Mouse (Mus musculus): ENCODE measurements at regions not wholly inside any gene's neighbourhood (a gene's known extent, or its start where the extent isn't known, plus 50 kb on each side); places are given as distances from the start of the nearest gene placed in this dataset.

DNA sequence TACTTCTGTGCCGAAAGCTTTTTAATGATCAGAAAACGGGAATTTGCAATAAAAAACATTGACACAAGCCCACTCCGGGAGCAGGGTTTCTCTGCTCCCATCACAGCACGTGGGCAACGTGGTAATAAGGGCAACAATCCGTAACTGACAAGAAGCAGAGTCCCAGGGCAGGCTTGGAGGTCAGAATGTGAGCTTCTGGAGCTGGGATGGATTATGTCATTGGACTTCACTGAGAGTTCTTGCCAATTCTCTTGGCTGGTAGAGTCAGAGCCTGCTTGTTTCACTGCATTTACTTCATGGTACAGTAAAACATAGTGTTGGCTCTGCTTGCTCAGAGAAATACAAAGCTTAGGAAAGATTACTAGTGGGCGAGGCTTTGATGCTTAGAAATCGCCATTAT, 252.7 kb downstream of the Lmo4 start:
- ATAC-seq (replicated peaks; ENCODE audit: low FRiP score, poor library complexity, severe bottlenecking) = no peak

DNA sequence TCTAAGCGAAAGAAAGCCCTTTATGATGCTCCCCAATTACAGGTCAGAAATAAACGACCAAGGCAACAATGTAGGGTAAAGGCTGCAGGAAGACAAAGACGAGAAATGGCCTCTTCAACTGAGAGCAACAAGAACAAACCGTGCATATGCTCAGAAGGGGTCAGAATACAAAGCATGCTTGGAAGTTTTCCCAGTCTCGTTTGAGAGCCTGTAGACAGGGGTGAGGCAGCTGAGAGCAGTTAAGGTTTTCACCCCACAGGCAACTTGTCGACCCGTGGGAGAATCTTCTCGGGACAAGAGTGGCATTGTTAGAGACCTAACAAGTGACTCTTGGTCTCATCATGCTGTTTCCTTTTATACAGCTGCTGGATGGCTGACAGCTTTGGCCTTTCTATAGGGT, 255.4 kb downstream of the Lmo4 start:
- ATAC-seq (replicated peaks; ENCODE audit: low FRiP score, poor library complexity, severe bottlenecking) = no peak

DNA sequence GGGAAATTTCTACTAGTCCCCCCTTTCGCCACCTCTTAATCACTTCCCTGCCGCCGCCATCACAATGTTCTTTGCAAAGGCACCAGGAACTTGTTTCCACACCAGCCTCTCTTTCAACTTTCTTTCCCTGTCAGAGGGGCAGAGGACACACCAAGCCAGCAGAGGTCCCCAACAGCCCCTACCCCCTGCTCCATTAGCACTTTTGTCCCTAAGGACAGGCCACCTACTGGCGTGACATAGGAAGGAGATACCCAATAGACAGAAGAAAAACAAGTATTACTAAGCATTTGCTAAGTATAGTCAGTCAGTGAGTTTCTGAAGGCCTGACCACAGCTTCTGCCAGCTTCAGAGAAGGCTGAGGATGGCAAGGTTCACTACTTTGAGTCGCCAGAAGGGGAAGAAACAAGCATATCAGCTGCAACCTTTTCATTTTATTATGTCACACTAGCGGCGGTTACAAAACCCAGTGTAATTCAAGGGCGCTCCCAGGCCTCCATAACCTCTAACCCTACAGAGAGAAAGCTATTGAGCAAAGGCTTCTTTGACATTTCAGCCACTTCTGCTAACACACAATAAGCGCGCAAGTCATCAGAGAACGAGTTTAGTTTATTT, 255.9 kb downstream of the Lmo4 start:
- ATAC-seq (replicated peaks; ENCODE audit: low FRiP score, poor library complexity, severe bottlenecking) = no peak

DNA sequence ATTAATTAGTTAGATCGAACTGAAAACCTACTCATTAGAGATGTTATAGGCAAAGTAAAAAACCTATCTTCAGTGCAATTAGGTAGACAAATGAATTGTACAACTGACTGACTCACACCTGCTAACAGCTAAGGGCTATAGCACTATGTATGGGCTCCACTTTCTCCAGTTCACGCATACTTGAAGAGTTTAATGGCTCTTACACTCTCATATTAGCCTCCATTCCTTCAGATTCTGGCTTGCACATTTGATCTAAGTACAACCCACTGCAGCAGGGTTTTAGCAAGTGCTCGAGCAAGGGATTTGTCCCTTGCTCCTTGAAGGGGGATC, 257.1 kb downstream of the Lmo4 start:
- ATAC-seq (replicated peaks; ENCODE audit: low FRiP score, poor library complexity, severe bottlenecking) = no peak

DNA sequence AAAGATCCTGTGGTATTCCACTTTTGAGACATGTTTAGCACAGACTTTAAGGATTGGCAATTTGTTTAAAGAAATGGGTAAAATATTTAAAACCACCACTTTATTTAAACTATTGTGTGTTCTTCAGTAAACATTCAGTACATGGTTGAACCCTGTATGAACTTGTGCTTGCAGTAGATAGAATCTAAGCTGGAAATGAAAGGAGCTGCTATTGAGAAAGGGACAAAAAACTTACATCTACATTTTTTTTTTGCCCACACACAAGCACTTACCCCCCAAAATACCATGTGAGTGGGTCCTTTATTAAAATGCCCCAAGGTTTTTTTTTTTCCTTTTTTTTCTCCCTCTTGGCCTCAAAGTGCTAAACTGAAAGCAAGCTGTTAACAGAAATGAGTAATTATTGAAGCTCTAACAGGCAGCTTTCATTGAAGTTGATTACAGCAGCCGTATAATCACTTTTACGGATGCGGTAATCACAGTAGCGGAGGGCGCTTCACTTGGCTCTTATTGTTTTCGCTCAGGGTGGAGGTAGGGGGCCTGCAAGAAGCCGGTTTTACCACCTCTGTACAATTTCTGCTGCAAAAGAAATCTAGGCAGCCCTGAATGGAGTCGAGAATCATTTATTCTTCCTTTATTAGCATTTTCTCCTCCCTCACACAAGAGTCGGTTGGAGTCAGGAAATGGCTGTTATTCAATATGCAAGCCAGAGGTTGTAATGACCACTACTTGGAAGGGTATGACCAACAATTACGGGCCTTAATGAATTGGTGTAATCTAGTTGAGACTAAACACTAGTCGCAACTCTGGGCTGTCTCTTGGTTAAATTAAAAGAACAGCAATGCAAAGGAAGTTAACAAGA, 257.7 kb downstream of the Lmo4 start:
- ATAC-seq (replicated peaks; ENCODE audit: low FRiP score, poor library complexity, severe bottlenecking) = no peak

DNA sequence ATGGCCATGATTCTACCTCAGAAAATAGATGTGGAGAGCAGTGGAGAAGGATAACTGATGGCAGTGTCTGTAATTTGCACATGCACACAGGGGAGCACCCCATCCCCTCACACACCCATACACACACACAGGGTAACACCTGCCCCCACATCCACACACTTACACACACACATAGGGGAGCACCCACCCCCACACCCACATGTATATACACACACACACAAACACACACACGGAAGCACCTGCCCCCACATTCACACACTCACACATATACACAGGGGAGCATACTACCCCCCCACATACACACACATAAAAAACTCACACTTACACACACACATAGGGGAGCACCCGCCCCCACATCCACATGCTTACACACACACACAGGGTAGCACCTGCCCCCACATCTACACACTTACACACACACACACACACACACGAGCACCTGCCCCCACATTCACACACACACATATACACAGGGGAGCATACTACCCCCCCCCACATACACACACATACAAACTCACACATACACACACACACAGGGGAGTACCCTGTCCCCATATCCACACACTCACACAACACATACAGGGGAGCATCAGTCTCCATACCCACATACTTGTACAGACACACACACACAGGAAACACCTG, 265.8 kb downstream of the Lmo4 start:
- ATAC-seq (replicated peaks; ENCODE audit: low FRiP score, poor library complexity, severe bottlenecking) = no peak

DNA sequence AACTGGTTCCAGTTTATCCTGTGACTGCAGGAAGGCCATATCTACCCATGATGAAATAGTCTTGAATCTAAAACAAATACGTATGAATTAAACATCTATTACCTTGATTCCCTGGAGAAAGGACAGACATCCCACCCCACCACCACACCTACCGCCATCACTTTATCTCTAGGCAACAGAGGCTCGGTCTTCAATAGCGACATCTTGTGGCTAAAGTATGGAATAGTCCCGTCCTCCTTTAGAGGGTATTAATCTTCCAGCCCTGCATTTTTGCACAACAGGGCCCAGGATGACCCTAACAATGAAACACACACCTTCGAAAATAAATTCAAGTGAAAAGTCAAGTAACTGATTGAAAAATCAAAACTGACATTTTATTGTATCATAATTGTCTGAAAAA, 279.7 kb downstream of the Lmo4 start:
- no peak for ATAC-seq (replicated peaks; ENCODE audit: low FRiP score, poor library complexity, severe bottlenecking)

DNA sequence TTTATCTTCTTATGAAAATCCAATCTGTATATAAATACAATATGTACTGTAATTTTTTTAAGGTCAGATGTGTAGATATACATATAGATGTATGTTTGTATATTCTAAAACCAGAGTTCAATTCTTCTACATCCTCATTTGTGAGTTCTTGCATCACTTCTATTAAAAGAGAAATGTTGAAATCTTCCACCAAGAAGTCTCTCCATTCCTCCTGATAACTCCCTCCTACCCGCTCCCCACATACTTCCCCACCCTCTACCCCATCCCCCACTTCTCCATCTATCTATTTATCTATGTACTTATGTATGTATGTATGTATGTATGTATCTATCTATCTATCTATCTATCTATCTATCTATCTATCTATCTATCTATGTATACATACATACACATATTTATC, 285.3 kb downstream of the Lmo4 start:
- ATAC-seq (replicated peaks; ENCODE audit: low FRiP score, poor library complexity, severe bottlenecking) = no peak

DNA sequence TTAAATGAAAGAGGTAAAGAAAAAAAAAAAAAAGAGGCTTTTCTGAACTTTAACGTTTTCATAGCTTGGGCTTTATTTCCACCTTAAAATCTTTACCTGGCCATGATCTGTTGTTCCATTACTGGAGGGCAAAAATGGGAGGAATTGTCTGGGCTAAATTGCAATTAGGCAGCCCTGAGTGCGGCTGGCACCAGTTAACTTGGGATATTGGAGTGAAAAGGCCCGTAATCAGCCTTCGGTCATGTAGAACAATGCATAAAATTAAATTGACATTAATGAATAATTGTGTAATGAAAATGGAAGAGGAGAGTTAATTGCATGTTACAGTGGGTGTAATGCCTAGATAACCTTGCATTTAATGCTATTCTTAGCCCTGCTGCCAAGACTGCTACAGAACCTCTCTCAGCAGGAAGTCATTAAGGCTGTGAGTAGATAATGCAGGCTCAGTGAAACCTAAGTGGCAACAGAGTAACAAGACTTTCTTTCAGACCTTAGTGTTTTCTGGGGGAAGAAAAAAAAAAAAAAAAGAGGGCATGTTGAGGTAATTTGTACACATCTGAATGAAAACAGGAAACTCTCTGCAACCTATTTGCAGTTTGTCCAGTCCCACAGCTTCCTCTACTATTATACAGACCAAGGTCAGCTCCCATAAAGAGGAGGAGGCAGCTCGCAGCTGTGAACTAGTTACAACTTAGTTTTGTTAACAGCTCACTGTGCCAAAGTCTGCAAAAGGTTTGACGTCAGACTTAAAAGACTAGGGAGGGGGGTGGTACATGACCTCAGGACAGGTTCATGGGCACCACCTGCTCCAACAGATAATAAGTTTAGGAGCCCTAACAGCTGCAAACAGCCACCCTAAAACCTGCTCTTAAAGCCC, 290.4 kb downstream of the Lmo4 start:
- no peak for ATAC-seq (replicated peaks; ENCODE audit: low FRiP score, poor library complexity, severe bottlenecking)

DNA sequence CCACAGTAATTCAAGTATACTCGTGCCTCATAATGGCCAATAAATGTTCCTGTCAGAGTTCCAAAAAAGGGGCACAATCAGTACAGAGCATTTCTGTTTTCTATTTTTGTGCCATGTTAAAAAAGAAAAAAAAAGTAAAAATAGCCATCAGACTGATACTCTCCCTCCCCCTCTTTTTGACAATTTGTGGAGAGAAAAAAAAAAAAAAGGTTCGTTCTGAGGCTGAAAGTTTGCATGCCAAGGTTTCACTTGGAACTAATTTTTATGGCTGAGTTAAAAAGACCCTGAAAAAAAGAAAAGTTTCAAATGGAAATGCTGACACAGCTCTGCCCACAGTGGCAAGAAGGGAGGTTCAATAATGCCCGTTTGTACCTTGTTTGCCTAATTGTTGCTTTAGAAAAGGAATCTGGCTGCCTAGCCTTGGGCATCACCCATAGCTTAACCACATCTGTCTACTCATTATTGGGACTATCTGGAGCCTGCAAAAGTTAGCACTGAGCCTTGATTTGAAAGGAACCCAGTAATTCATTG, 291.9 kb downstream of the Lmo4 start:
- ATAC-seq (replicated peaks; ENCODE audit: low FRiP score, poor library complexity, severe bottlenecking) = no peak

DNA sequence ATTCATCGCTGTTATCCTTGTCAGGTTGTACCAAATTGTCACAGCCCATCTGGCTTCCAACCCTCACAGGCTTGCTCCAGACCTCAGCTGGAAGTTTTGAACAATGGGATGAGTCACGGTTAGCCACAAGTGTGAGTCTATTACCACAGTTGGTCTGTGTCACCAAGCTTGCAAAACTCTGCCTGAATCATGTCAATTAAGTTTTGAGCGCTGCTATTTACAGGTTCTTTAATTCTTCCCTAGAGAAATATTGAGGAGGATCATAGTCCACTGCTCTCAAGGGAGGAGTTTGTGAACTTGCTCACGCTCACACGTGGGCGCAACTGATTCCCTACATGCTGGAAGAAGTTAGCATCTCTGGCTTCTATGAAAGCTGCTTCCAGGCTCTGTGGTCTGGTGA, 292.6 kb downstream of the Lmo4 start:
- no peak for ATAC-seq (replicated peaks; ENCODE audit: low FRiP score, poor library complexity, severe bottlenecking)

DNA sequence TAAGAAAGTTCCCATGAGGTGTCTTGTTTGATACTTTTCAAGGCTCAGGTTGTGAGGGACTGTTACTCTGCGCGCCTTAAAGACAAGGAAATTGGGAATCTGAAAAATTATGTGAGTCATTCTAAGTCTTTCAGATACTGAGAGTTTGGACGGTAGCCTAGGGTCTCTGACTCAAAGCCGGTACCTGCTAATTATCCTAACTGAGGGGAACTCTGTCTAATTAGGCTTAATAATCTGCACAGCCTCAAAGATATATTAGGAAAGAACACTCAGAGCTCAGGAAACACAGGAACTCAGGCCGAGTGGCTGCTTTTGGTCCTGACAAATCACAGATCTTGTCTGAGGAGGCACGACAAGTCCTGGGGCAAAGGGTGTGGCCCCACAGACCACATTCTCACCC, 295.7 kb downstream of the Lmo4 start:
- ATAC-seq (replicated peaks; ENCODE audit: low FRiP score, poor library complexity, severe bottlenecking) = no peak

DNA sequence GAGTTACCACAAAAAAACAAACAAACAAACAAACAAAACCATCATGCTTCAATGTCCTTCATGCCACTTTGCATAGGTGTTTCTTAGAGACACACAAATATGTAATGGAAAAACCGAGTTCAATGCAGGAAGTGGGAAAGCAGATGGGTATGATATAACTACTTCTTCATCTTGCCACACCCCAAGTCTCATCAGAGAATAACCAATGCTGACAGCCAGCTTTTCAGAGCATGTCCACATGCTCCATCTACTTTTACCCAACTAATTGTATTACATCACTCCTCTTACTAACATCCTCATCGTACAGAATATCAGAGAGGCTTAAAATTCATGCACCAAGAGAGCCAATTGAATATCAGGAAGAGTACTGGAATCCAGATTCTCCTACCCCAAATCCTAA, 301.6 kb downstream of the Lmo4 start:
- no peak for ATAC-seq (replicated peaks; ENCODE audit: low FRiP score, poor library complexity, severe bottlenecking)

DNA sequence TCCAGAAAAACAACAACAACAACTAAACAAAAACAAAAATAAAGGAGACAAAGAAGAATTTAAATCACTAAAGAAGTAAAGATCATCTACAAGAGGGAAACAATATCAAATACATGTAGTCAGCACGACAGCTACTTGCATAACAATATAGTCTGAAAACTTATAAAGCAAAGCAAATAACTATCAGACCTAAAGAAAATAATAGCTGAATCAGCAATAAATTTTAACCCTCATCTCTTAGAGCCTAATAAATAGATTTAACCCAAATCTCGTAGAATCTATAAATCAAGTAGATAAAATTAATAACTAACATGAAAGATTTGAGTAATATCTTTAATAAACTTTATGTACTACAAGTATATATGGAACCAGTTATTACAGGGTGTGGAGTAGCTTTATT, 324.2 kb downstream of the Lmo4 start:
- ATAC-seq (replicated peaks; ENCODE audit: low FRiP score, poor library complexity, severe bottlenecking) = no peak

DNA sequence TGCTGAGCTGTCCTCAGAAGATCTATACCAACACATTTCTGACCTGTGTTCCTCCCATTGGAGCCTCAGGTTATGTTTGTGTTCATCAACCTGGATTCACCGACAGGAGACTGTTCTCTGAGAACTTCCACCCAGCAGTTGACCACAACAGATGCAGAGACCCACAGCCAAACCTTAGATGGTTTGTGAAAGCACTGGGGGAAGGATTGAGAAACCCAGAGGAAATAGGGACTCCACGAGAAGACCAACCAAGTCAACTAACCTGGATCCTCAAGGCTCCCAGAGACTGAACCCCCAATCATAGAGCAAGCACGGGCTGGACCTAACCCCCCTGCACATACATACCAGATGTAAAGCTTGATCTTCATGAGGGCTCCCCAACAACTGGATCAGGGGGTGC, 331.1 kb downstream of the Lmo4 start:
- ATAC-seq (replicated peaks; ENCODE audit: low FRiP score, poor library complexity, severe bottlenecking) = no peak

DNA sequence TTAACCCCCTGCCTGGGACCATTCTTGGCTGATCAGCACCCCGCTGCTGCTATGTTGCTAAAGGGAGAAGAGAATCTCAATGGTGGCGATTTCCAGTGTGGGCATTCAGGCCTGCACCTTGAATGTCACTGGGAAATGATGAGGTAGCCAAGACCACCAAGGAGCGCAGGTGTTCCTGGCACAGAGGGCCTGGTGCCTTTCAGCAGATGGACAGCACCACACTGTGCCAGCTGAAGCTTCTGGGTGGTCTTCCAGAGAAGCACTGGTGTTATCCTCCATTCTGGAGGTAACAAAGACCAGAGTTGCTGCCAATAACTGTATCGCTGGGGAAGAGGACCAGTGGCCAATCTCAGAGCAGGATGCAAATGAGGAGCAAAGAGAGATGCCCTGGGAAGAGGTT, 338.5 kb downstream of the Lmo4 start:
- ATAC-seq (replicated peaks; ENCODE audit: low FRiP score, poor library complexity, severe bottlenecking) = no peak

DNA sequence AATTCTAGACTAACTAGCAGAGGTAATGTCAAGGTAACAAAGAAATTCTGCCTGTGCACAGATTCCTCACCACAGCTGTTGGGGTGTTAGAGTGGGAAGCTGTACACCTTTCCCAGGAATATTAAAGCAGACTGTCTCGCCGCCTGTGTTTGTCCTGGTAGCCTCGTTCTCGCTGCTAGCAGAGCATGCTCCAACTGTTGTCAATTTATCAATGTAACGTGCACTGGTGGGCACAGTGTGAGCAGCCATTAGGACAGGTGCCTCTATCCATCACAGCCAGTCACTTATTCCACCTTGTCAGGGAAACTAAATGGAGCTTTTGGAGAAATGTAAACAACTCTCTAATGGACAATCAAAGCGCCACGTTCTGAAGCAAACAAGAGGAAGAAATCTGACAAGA, 339.4 kb downstream of the Lmo4 start:
- no peak for ATAC-seq (replicated peaks; ENCODE audit: low FRiP score, poor library complexity, severe bottlenecking)

DNA sequence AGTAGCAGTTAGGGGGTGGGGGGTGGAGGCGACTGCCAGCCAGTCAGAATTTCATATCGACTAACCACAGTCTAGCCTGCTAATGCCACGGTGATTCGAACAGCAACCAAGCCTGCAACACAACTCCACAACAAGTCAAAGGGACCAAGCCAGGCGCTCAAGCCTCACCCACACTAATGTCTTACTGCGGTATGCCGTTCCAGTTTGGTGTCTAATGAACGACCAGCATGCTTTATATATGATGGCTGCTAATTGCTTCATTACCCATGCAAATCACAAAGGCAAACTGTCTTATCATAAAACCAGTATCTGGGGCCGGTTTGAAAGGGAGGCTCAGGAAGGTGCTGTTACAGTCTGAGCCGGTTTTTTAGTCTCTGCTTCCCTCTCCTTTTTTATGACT, 340.5 kb downstream of the Lmo4 start:
- no peak for ATAC-seq (replicated peaks; ENCODE audit: low FRiP score, poor library complexity, severe bottlenecking)

DNA sequence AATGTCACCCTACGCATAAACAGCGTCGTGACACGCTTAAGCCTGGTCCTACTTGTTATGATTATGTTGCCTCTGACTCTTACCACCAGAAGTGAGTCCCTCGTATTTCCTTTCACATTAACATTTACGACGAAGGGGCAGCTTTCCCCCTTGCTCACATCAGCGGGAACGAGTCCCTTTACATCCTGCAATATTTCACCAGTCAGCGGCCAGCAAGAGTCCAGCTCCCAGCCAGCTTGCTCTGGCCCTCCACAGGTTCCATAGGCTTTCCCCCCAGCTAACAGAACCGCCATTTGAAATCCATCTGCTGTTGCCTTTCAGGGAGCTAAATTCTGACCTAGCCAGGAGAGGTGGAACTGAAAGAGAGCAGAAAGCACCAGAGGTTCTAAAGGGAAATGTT, 342.5 kb downstream of the Lmo4 start:
- ATAC-seq (replicated peaks; ENCODE audit: low FRiP score, poor library complexity, severe bottlenecking) = no peak

DNA sequence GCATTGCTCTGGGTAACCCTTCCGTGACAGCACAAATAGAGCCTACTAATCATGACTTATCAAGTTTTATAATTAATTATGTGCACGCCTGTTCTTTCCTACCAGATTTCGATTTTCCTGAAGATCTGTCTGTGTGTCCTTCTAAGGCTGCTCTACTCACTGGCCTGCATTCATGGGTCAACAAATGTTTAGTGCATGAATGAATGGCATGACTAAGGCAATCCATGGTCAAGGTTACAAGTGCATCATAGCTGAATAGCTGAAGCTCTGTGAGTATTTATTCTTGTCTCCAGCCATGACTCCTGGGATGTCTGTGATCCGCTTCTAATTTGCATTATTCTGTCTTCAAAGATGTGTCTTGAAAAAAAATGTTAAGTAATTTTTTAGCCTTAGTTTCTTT, 343.2 kb downstream of the Lmo4 start:
- ATAC-seq (replicated peaks; ENCODE audit: low FRiP score, poor library complexity, severe bottlenecking) = no peak
